Mouse (Mus musculus): ENCODE measurements at regions not wholly inside any gene's neighbourhood (a gene's known extent, or its start where the extent isn't known, plus 50 kb on each side); places are given as distances from the start of the nearest gene placed in this dataset.

GRCm38 (mm10) chr1:81661245-81661644 lies 571.7 kb upstream of the Gm9747 start:
- no peak for TF ChIP-seq CTCF (conservative IDR thresholded peaks at IDR 0.05 in 1 of 2, IDR thresholded peaks at IDR 0.05 in 1 of 2; ENCODE audit: low read depth in 2 of 2, low read length in 2 of 2)
- no peak for TF ChIP-seq ZC3H11A (IDR thresholded peaks at IDR 0.05; ENCODE audit: low read depth, low read length)
- TF ChIP-seq TCF12 (IDR thresholded peaks at IDR 0.05; ENCODE audit: low read depth, low read length): no peak
- TF ChIP-seq ETS1 (conservative IDR thresholded peaks at IDR 0.05; ENCODE audit: low read depth, low read length): no peak

All from CH12.LX (cell line).